Mouse (Mus musculus): Measurements from ENCODE around the gene Gtpbp1. TPM values are rescaled to one million over a fixed set of nuclear protein-coding genes. Genes with fewer than 3 reads are reported as not detected.
A peak's percentile ranks its signal among the peaks of the same experiment; 100 is the strongest.

Gtpbp1 gene
- polyA plus RNA-seq, 1 experiment from 2014 or later, result 53.9 TPM

DNA sequence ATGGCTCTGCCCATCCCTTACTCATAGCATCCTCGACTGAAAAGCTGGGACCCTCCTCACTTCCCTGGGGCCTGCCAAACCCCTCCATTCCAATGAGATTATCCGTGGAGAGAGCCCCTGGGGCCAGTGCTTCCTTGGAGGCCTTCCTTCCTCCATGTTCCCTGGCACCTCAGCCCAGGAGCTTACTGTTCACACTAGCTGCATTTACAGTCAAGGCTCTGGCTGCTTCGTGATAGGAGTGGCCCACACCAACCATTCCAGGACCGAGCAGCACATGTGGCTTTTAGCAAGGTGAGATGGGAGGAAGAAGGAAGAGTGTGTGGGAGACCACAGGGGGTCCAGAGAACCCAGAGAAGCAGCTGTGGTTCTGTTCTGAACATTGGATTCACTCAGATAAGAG, 63.2 kb downstream of the Gtpbp1 start:
- no peaks in the 10 kb centered on the region for H3K27me3 ChIP-seq (ENCODE audit: low read depth, poor library complexity, severe bottlenecking)
- no peak overlapping the region for H3K4me3 ChIP-seq
- 55% methylated on average over 4 of the region's 4 CpGs for WGBS
- DNase-seq (ENCODE audit: low spot score), result no peak
- no peak overlapping the region for H3K27ac ChIP-seq
- peaks cover 19% of the 10 kb centered on the region for H3K4me1 ChIP-seq
- no peaks in the 10 kb centered on the region for H3K36me3 ChIP-seq
- H3K9me3 ChIP-seq (replicated peaks), result no peaks in the 10 kb centered on the region

DNA sequence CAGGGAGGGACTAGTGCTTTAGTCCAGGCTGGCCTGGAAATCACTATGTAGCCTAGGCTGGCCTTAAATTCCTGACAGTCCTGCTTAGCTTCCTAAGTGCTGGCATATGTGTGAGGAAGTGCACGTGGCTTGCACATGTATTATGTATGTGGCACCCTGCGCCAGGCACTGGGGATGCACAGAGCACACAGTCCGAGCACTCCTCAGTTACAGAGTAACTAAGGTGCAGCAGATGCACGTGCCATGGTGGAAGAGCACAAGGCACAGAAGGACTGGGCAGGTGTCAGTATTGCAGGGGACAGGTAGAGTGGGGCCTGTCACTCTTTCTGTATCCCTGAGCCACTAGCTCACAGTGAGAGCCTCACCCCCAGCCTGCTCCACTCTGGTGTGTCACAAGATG, 64.5 kb downstream of the Gtpbp1 start:
- Histone ChIP-seq H3K4me1 (peaks cover 19% of the 10 kb centered on the region), H3K27ac (no peak overlapping the region), H3K4me3 (no peak overlapping the region), H3K9me3 (replicated peaks) (no peaks in the 10 kb centered on the region), H3K36me3 (no peaks in the 10 kb centered on the region), H3K27me3 (ENCODE audit: low read depth, poor library complexity, severe bottlenecking) (no peaks in the 10 kb centered on the region)
- WGBS, result 92% methylated on average over 4 of the region's 4 CpGs
- DNase-seq (ENCODE audit: low spot score), result no peak

DNA sequence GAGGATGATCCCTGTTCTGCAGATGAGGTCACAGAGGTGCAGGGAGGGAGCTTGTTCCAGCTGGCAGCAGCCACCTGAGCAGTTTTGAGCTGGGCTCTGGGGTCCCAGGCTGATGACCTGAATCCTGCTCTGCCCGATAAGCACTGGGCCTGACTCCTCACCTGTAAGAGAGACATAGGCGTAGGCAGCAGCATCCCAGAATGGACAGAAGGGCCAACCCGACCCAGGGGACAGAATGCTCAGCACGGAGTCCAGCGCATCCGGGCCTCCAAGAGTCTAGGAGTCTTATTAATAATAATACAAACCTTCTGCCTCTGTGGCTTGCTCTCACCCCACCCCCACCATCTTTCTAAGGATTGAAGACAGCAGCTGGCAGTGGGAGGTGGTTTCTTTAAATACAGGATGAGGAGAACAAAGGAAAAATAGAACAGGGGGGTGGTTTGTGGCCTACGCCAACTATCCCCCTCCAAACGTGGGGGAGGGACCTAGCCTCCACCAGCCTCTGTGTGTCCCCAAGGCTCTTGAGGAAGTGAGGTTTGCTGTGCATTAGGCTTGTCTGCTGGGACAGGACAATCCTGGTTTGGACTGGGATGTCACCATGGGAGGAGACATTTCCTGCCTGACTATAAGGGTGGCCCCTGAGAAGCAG, 65.5 kb downstream of the Gtpbp1 start:
- 83% methylated on average over 8 of the region's 8 CpGs for WGBS
- 0 out of 2 replicates have a peak overlapping the region, but pooled peaks have one; percentile 26 for H3K27ac ChIP-seq
- no peaks in the 10 kb centered on the region for H3K36me3 ChIP-seq
- no peaks in the 10 kb centered on the region for H3K27me3 ChIP-seq (ENCODE audit: low read depth, poor library complexity, severe bottlenecking)
- H3K4me1 ChIP-seq, result peaks cover 19% of the 10 kb centered on the region
- H3K9me3 ChIP-seq (replicated peaks), result no peaks in the 10 kb centered on the region
- no peak overlapping the region for H3K4me3 ChIP-seq
- no peak for DNase-seq (ENCODE audit: low spot score)

DNA sequence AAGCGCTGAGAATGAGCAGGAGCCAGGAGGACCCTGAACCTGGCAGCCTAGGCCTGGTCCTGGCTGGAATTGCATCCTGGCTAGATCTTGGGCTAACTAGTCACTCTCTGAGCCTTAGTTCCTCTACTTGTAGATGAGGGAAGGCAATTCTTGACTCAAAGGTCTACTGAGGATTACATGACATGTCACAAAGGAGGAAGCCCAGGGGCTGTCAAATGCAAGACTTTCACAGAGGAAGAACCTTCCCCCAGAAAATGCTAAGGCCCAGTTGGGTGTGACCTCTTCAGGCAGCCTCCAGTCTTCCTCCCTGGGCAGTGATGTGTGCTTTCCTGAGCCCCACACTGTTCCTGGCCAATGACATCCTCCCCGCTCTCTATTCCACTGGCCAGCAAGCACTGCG, 66.5 kb downstream of the Gtpbp1 start:
- no peak for DNase-seq (ENCODE audit: low spot score)
- Histone ChIP-seq H3K9me3 (replicated peaks) (no peaks in the 10 kb centered on the region), H3K27ac (no peak overlapping the region), H3K4me1 (peaks cover 13% of the 10 kb centered on the region), H3K27me3 (ENCODE audit: low read depth, poor library complexity, severe bottlenecking) (no peaks in the 10 kb centered on the region), H3K36me3 (peaks cover 8% of the 10 kb centered on the region), H3K4me3 (no peak overlapping the region)
- 91% methylated on average over 3 of the region's 3 CpGs for WGBS

GRCm38 (mm10) chr15:79760956-79761355, 70.3 kb downstream of the Gtpbp1 start:
- Histone ChIP-seq H3K4me1 (peaks cover 8% of the 10 kb centered on the region), H3K27me3 (ENCODE audit: low read depth, poor library complexity, severe bottlenecking) (no peaks in the 10 kb centered on the region), H3K27ac (no peak overlapping the region), H3K4me3 (no peak overlapping the region), H3K9me3 (replicated peaks) (no peaks in the 10 kb centered on the region), H3K36me3 (peaks cover 42% of the 10 kb centered on the region)
- no peak for DNase-seq (ENCODE audit: low spot score)
- WGBS, result 88% methylated on average over 6 of the region's 6 CpGs

GRCm38 (mm10) chr15:79763001-79763400, 72.4 kb downstream of the Gtpbp1 start:
- H3K27me3 ChIP-seq (ENCODE audit: low read depth, poor library complexity, severe bottlenecking), result no peaks in the 10 kb centered on the region
- WGBS, result 93% methylated on average over 9 of the region's 9 CpGs
- peaks cover 42% of the 10 kb centered on the region for H3K36me3 ChIP-seq
- no peaks in the 10 kb centered on the region for H3K9me3 ChIP-seq (replicated peaks)
- H3K27ac ChIP-seq, result no peak overlapping the region
- H3K4me3 ChIP-seq, result no peak overlapping the region
- no peak for DNase-seq (ENCODE audit: low spot score)
- no peaks in the 10 kb centered on the region for H3K4me1 ChIP-seq

- Histone ChIP-seq H3K36me3 (peaks cover 42% of the 10 kb centered on the region), H3K4me1 (no peaks in the 10 kb centered on the region), H3K27me3 (ENCODE audit: low read depth, poor library complexity, severe bottlenecking) (no peaks in the 10 kb centered on the region), H3K9me3 (replicated peaks) (no peaks in the 10 kb centered on the region), H3K27ac (no peak overlapping the region), H3K4me3 (no peak overlapping the region)
- no peak for DNase-seq (ENCODE audit: low spot score)
- WGBS, result 91% methylated on average over 7 of the region's 7 CpGs
These were observed 73.1 kb downstream of the Gtpbp1 start for GRCm38 (mm10) chr15:79763601-79764246.

DNA sequence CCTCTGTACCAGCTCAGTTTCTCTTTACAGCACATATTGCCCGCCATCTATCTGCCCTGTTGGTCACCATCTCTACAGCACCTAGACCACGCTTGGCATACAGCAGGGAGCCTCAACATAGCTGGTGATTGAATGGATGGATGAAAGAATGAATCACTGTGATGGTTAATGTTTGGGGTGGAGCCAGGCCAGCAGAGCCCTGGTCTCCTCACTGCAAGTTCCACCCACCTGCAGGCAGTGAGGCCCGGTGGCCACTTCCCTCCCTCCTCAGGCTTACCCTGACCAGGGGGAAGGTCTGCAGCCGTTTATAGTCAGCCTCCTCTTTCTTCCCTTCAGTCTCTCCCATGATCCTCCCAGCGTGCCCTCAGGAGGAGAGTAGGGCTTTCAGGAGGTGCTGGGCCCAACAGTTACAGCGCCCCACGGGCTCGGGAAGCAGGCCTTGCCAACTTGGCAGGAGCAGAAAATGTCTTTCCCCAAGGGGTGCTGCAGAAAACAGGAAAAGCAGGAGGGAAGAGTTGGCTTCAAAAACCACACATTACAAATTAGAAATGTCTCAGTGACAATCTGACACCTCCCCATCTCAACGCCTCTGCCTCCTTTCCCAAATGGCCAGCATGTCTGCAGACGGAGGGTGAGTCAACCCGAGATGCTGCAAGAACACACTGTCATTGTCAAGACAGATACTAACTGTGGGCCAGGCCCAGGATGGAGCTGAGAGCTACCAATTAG, 74.1 kb downstream of the Gtpbp1 start:
- DNase-seq (ENCODE audit: low spot score), result no peak
- Histone ChIP-seq H3K4me1 (no peaks in the 10 kb centered on the region), H3K27me3 (ENCODE audit: low read depth, poor library complexity, severe bottlenecking) (no peaks in the 10 kb centered on the region), H3K4me3 (no peak overlapping the region), H3K36me3 (peaks cover 42% of the 10 kb centered on the region), H3K27ac (no peak overlapping the region), H3K9me3 (replicated peaks) (no peaks in the 10 kb centered on the region)
- WGBS, result 76% methylated on average over 11 of the region's 11 CpGs

- WGBS, result 87% methylated on average over 2 of the region's 2 CpGs
- H3K4me3 ChIP-seq, result no peak overlapping the region
- H3K36me3 ChIP-seq, result peaks cover 42% of the 10 kb centered on the region
- no peak for DNase-seq (ENCODE audit: low spot score)
- no peaks in the 10 kb centered on the region for H3K4me1 ChIP-seq
- no peaks in the 10 kb centered on the region for H3K27me3 ChIP-seq (ENCODE audit: low read depth, poor library complexity, severe bottlenecking)
- H3K9me3 ChIP-seq (replicated peaks), result no peaks in the 10 kb centered on the region
- no peak overlapping the region for H3K27ac ChIP-seq
These were observed 74.7 kb downstream of the Gtpbp1 start for GRCm38 (mm10) chr15:79765361-79765760.

- Histone ChIP-seq H3K9me3 (replicated peaks) (no peaks in the 10 kb centered on the region), H3K27me3 (ENCODE audit: low read depth, poor library complexity, severe bottlenecking) (no peaks in the 10 kb centered on the region), H3K27ac (no peak overlapping the region), H3K4me1 (no peaks in the 10 kb centered on the region), H3K4me3 (no peak overlapping the region), H3K36me3 (peaks cover 42% of the 10 kb centered on the region)
- WGBS, result 60% methylated on average over 9 of the region's 10 CpGs
- DNase-seq (ENCODE audit: low spot score), result no peak
These were observed 75.5 kb downstream of the Gtpbp1 start for GRCm38 (mm10) chr15:79766168-79766567.

- no peak for DNase-seq (ENCODE audit: low spot score)
- no peaks in the 10 kb centered on the region for H3K27me3 ChIP-seq (ENCODE audit: low read depth, poor library complexity, severe bottlenecking)
- no peaks in the 10 kb centered on the region for H3K9me3 ChIP-seq (replicated peaks)
These were observed 76.0 kb downstream of the Gtpbp1 start for GRCm38 (mm10) chr15:79766586-79767071.

DNA sequence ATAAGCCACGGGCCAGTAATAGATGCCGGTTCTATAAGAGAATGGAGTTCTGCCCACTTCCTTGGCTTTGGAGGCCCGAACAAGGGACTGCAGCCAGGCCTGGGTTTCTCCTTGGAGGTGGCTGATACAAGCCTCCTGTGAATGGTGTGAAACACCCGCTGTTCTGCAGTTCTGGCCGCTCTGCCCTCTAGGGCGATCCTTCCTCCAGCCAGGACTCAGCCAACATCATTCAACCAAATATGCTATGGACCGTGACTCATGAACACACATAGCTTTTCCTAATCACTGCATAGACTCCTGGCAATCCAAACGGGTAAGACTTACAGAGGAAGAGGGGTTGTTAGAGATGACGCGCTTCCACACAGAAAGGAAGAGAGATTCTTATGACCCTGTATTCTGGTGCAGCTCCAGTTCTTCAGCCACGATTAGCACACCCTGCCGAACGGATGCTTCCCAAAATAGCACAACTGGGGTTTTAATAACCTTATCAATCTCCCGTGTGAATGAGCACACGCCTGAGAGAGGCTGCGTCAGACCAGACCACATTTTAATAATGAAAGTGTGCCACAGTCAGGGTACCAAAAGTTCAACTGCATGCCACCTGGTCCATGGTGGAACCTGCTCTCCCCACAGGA, 76.8 kb downstream of the Gtpbp1 start:
- Histone ChIP-seq H3K9me3 (replicated peaks) (no peaks in the 10 kb centered on the region), H3K27ac (0 out of 2 replicates have a peak overlapping the region, but pooled peaks have one; percentile 11), H3K4me3 (no peak overlapping the region), H3K4me1 (no peaks in the 10 kb centered on the region), H3K27me3 (ENCODE audit: low read depth, poor library complexity, severe bottlenecking) (no peaks in the 10 kb centered on the region), H3K36me3 (peaks cover 31% of the 10 kb centered on the region)
- no peak for DNase-seq (ENCODE audit: low spot score)
- 91% methylated on average over 16 of the region's 16 CpGs for WGBS

More at GRCm38 (mm10) chr15:79766586-79767071, 76.0 kb downstream of the Gtpbp1 start:
- Histone ChIP-seq H3K27ac (no peak overlapping the region), H3K36me3 (peaks cover 39% of the 10 kb centered on the region), H3K4me1 (no peaks in the 10 kb centered on the region), H3K4me3 (no peak overlapping the region)
- WGBS, result 90% methylated on average over 10 of the region's 10 CpGs

- Histone ChIP-seq H3K4me1 (peaks cover 5% of the 10 kb centered on the region), H3K9me3 (replicated peaks) (no peaks in the 10 kb centered on the region), H3K4me3 (no peak overlapping the region), H3K27ac (no peak overlapping the region), H3K27me3 (ENCODE audit: low read depth, poor library complexity, severe bottlenecking) (no peaks in the 10 kb centered on the region), H3K36me3 (peaks cover 22% of the 10 kb centered on the region)
- no peak for DNase-seq (ENCODE audit: low spot score)
- 66% methylated on average over 6 of the region's 6 CpGs for WGBS
These were observed 77.7 kb downstream of the Gtpbp1 start for GRCm38 (mm10) chr15:79768302-79768701.
